Mouse (Mus musculus) embryonic facial prominence, embryonic 14.5 days (tissue): ENCODE results near the gene Serpinf1. TPM values are rescaled to one million over a fixed set of nuclear protein-coding genes. Genes with fewer than 3 reads are reported as not detected.
"Not testable (repeated sequence)": the region's sequence is repeated elsewhere in the genome, so short reads cannot be mapped to it uniquely, and the experiment has no call there.

ENCODE experiments used
- ATAC-seq: fragments of 200-750 bp; cut with Nextera tagmentation; 2 replicates; pipeline ENCODE4 v1.8.0; 2017; ENCODE audit warnings: low read depth, moderate number of reproducible peaks, moderate TSS enrichment
- DNase-seq: peaks from one replicate; pipeline ENCODE4 v3.0.0-alpha.2; 2015; ENCODE audit warnings: low spot score
- H3K27ac ChIP-seq: fragments of 300-500 bp; sonication (generic); replicated peaks from 2 replicates; pipeline ENCODE4 v1.5.1; 2014; ENCODE audit warnings: low read depth, mild to moderate bottlenecking, low read length, moderate library complexity
- H3K27me3 ChIP-seq: fragments of 300-500 bp; sonication (generic); replicated peaks from 2 replicates; pipeline ENCODE4 v1.6.1; 2014; ENCODE audit warnings: low read length; ENCODE audit not compliant: control insufficient read depth, insufficient read depth
- H3K36me3 ChIP-seq: fragments of 300-500 bp; sonication (generic); 2 replicates; pipeline ENCODE4 v1.6.1; 2014; ENCODE audit warnings: low read length, mixed read lengths; ENCODE audit not compliant: control insufficient read depth, insufficient read depth
- H3K4me1 ChIP-seq: fragments of 300-500 bp; sonication (generic); 2 replicates; pipeline ENCODE4 v1.6.1; 2014; ENCODE audit warnings: antibody characterized with exemption, low read length; ENCODE audit not compliant: control insufficient read depth, insufficient read depth
- H3K4me2 ChIP-seq: fragments of 300-500 bp; sonication (generic); 2 replicates; pipeline ENCODE4 v1.6.1; 2014; ENCODE audit warnings: low read depth, mild to moderate bottlenecking, low read length, moderate library complexity, mixed read lengths
- H3K4me3 ChIP-seq: fragments of 300-500 bp; sonication (generic); 2 replicates; pipeline ENCODE4 v1.5.1; 2014; ENCODE audit warnings: low read depth, mild to moderate bottlenecking, low read length
- H3K9ac ChIP-seq: fragments of 300-500 bp; sonication (generic); 2 replicates; pipeline ENCODE4 v1.6.1; 2014; ENCODE audit warnings: low read depth, mild to moderate bottlenecking, low read length, moderate library complexity, mixed read lengths
- H3K9me3 ChIP-seq: fragments of 300-500 bp; sonication (generic); 2 replicates; pipeline ENCODE4 v1.6.1; 2016; ENCODE audit warnings: low read length; ENCODE audit not compliant: control insufficient read depth
- WGBS: fragments of 180-500 bp; shearing (Covaris S2); extraction: QIAGEN DNeasy Blood & Tissue Kit; methylation state at CpG from one replicate; pipeline ENCODE4 v1.1.7; 2014; 5-methylcytosine and 5-hydroxymethylcytosine counted together
- polyA plus RNA-seq: library from polyadenylated mRNA; unstranded; fragments of >200 nt; fragmentation: Nextera tagmentation; extraction: Ambion mirVana; gene quantifications from 2 replicates; pipeline ENCODE4 v1.2.1, GENCODE M21; 2014

Serpinf1 gene
- polyA plus RNA-seq, 1 experiment from 2014 or later, result 373 TPM

- H3K27ac ChIP-seq, result no peak overlapping the region
- no peaks in the 10 kb centered on the region for H3K9me3 ChIP-seq
- 88% methylated on average over 6 of the region's 6 CpGs for WGBS
- H3K36me3 ChIP-seq, result no peaks in the 10 kb centered on the region
- DNase-seq, result no peak
- H3K9ac ChIP-seq, result no peak overlapping the region
- no peak overlapping the region for H3K4me3 ChIP-seq
- H3K4me2 ChIP-seq, result no peak overlapping the region
- no peak for ATAC-seq
- H3K27me3 ChIP-seq, result no peaks in the 10 kb centered on the region
- H3K4me1 ChIP-seq, result no peaks in the 10 kb centered on the region
These were observed 17.7 kb downstream of the Serpinf1 start for GRCm38 (mm10) chr11:75404801-75405200.

- no peaks in the 10 kb centered on the region for H3K27me3 ChIP-seq
- H3K9ac ChIP-seq, result no peak overlapping the region
- H3K4me1 ChIP-seq, result no peaks in the 10 kb centered on the region
- ATAC-seq (no peak), DNase-seq (no peak)
- no peak overlapping the region for H3K4me3 ChIP-seq
- WGBS, result 67% methylated on average over 6 of the region's 6 CpGs
- no peak overlapping the region for H3K27ac ChIP-seq
- no peaks in the 10 kb centered on the region for H3K9me3 ChIP-seq
- no peak overlapping the region for H3K4me2 ChIP-seq
- H3K36me3 ChIP-seq, result no peaks in the 10 kb centered on the region
These were observed 19.0 kb downstream of the Serpinf1 start for GRCm38 (mm10) chr11:75403301-75404052.

GRCm38 (mm10) chr11:75402271-75402690, 20.2 kb downstream of the Serpinf1 start:
- Histone ChIP-seq H3K4me2 (no peak overlapping the region), H3K9me3 (no peaks in the 10 kb centered on the region), H3K4me1 (no peaks in the 10 kb centered on the region), H3K27me3 (no peaks in the 10 kb centered on the region), H3K4me3 (no peak overlapping the region), H3K36me3 (no peaks in the 10 kb centered on the region), H3K9ac (no peak overlapping the region), H3K27ac (no peak overlapping the region)
- DNase-seq, result peak; percentile 85
- 57% methylated on average over 5 of the region's 5 CpGs for WGBS
- ATAC-seq, result peak; percentile 67; the same call in 1 of the 2 replicates

- Histone ChIP-seq H3K9ac (no peak overlapping the region), H3K4me2 (no peak overlapping the region), H3K27ac (no peak overlapping the region), H3K4me3 (no peak overlapping the region), H3K36me3 (no peaks in the 10 kb centered on the region), H3K9me3 (no peaks in the 10 kb centered on the region), H3K27me3 (no peaks in the 10 kb centered on the region), H3K4me1 (no peaks in the 10 kb centered on the region)
- WGBS, result 73% methylated on average over 9 of the region's 9 CpGs
- DNase-seq (peak; percentile 19), ATAC-seq (no peak)
These were observed 22.4 kb downstream of the Serpinf1 start for GRCm38 (mm10) chr11:75400099-75400498.

GRCm38 (mm10) chr11:75399411-75399841, 23.1 kb downstream of the Serpinf1 start:
- WGBS, result 85% methylated on average over 11 of the region's 11 CpGs

GRCm38 (mm10) chr11:75397452-75397851, 25.0 kb downstream of the Serpinf1 start:
- ATAC-seq (no peak), DNase-seq (no peak)
- no peak overlapping the region for H3K9ac ChIP-seq
- H3K36me3 ChIP-seq, result no peaks in the 10 kb centered on the region
- H3K4me2 ChIP-seq, result no peak overlapping the region
- no peaks in the 10 kb centered on the region for H3K4me1 ChIP-seq
- H3K27me3 ChIP-seq, result no peaks in the 10 kb centered on the region
- 72% methylated on average over 7 of the region's 7 CpGs for WGBS
- H3K4me3 ChIP-seq, result no peak overlapping the region
- no peak overlapping the region for H3K27ac ChIP-seq
- no peaks in the 10 kb centered on the region for H3K9me3 ChIP-seq

More at GRCm38 (mm10) chr11:75399411-75399841, 23.1 kb downstream of the Serpinf1 start:
- Histone ChIP-seq H3K9ac (no peak overlapping the region), H3K27ac (no peak overlapping the region), H3K4me2 (no peak overlapping the region), H3K27me3 (no peaks in the 10 kb centered on the region), H3K9me3 (no peaks in the 10 kb centered on the region), H3K4me1 (no peaks in the 10 kb centered on the region), H3K36me3 (no peaks in the 10 kb centered on the region), H3K4me3 (no peak overlapping the region)
- DNase-seq (no peak), ATAC-seq (no peak)

- H3K27me3 ChIP-seq, result no peaks in the 10 kb centered on the region
- H3K9me3 ChIP-seq, result no peaks in the 10 kb centered on the region
- H3K27ac ChIP-seq, result no peak overlapping the region
- DNase-seq (no peak), ATAC-seq (no peak)
- WGBS, result 67% methylated on average over 1 of the region's 1 CpGs
- H3K36me3 ChIP-seq, result no peaks in the 10 kb centered on the region
- H3K4me1 ChIP-seq, result no peaks in the 10 kb centered on the region
- H3K4me3 ChIP-seq, result no peak overlapping the region
- H3K9ac ChIP-seq, result no peak overlapping the region
- H3K4me2 ChIP-seq, result no peak overlapping the region
These were observed 26.9 kb downstream of the Serpinf1 start for GRCm38 (mm10) chr11:75395611-75396010.

- H3K9me3 ChIP-seq, H3K4me3 ChIP-seq, H3K27ac ChIP-seq, ATAC-seq, DNase-seq, H3K27me3 ChIP-seq, H3K4me2 ChIP-seq, H3K4me1 ChIP-seq, H3K36me3 ChIP-seq, H3K9ac ChIP-seq: not testable (repeated sequence)
- WGBS, result 57% methylated on average over 3 of the region's 3 CpGs
These were observed 39.0 kb downstream of the Serpinf1 start for GRCm38 (mm10) chr11:75383529-75383928.

GRCm38 (mm10) chr11:75378786-75379185, 43.7 kb downstream of the Serpinf1 start:
- not testable (repeated sequence) for H3K4me2 ChIP-seq, H3K9me3 ChIP-seq, H3K27ac ChIP-seq, H3K9ac ChIP-seq, H3K27me3 ChIP-seq, H3K4me3 ChIP-seq, ATAC-seq, H3K36me3 ChIP-seq, H3K4me1 ChIP-seq, DNase-seq
- 93% methylated on average over 2 of the region's 2 CpGs for WGBS
